Mouse (Mus musculus) stomach, adult 2 months (tissue): ENCODE measurements around the gene Retnlb. TPM values are rescaled to one million over a fixed set of nuclear protein-coding genes. Genes with fewer than 3 reads are reported as not detected.

Experiments
- polyA plus RNA-seq: library from polyadenylated mRNA; depleted of rRNA; stranded (reverse); fragments of >200 nt; gene quantifications from 2 replicates; pipeline ENCODE4 v1.2.3, GENCODE M21; 2012; rRNA removed

The Retnlb gene
- polyA plus RNA-seq: not detected in 2 replicates

GRCm38 (mm10) chr16:48816695-48817094 is at the start of gene Retnlb:
Retnlb (plus strand) TSS chr16:48816856.

GRCm38 (mm10) chr16:48771971-48772445 is 44.6 kb upstream of the Retnlb start, which contains the start of gene Trat1:
Trat1 (minus strand) TSS chr16:48772021.

GRCm38 (mm10) chr16:48842266-48842665 is 25.6 kb downstream of the Retnlb start, which contains the start of gene Retnla:
Retnla (plus strand) TSS chr16:48842551.

Other genes with a start within 250 kb of the Retnlb start
- not detected in 2 replicates for gene Trat1, start 44.8 kb upstream of the Retnlb start, polyA plus RNA-seq
- gene Retnla, start 25.7 kb downstream of the Retnlb start, polyA plus RNA-seq: 18.8 and 53.1 TPM in 2 replicates
- gene Retnlg, start 55.8 kb downstream of the Retnlb start, polyA plus RNA-seq: 2.9 and 17.8 TPM in 2 replicates
- gene Dzip3, start 177.3 kb downstream of the Retnlb start, polyA plus RNA-seq: 0.12 and 0.30 TPM in 2 replicates
- 0.14 and 0.19 TPM in 2 replicates for gene Cip2a, start 177.3 kb downstream of the Retnlb start, polyA plus RNA-seq
- gene Myh15, start 240.6 kb downstream of the Retnlb start, polyA plus RNA-seq: not detected in 2 replicates